Mouse (Mus musculus) ovary, adult 18-20 months (tissue): ENCODE measurements around the gene Wdr91.
A peak's percentile ranks its signal among the peaks of the same experiment; 100 is the strongest.

ENCODE experiments used
- DNase-seq: peaks from one replicate; pipeline ENCODE4 v3.0.0; 2022; ENCODE audit warnings: low spot score, mixed read lengths

Wdr91 gene

GRCm38 (mm10) chr6:34879101-34879740 lies 31.5 kb downstream of the Wdr91 start:
- DNase-seq, result no peak

- DNase-seq, result peak; percentile 88
Observed at GRCm38 (mm10) chr6:34877509-34878321, 33.0 kb downstream of the Wdr91 start, which contains the start of gene Cyren. TSS of gene Cyren (minus strand) at chr6:34878060.

- DNase-seq, result no peak
Observed at GRCm38 (mm10) chr6:34876835-34877156, 33.9 kb downstream of the Wdr91 start.

- DNase-seq, result no peak
Observed at GRCm38 (mm10) chr6:34875966-34876834, 34.5 kb downstream of the Wdr91 start.

- DNase-seq, result no peak
Observed at GRCm38 (mm10) chr6:34875268-34875761, 35.4 kb downstream of the Wdr91 start.

GRCm38 (mm10) chr6:34874101-34874921 lies 36.4 kb downstream of the Wdr91 start:
- peak; percentile 60 for DNase-seq

GRCm38 (mm10) chr6:34872871-34873270 lies 37.8 kb downstream of the Wdr91 start:
- no peak for DNase-seq

GRCm38 (mm10) chr6:34871929-34872328 lies 38.7 kb downstream of the Wdr91 start:
- no peak for DNase-seq

- no peak for DNase-seq
Observed at GRCm38 (mm10) chr6:34870724-34871123, 40.0 kb downstream of the Wdr91 start.

GRCm38 (mm10) chr6:34870136-34870535 lies 40.5 kb downstream of the Wdr91 start:
- no peak for DNase-seq

- DNase-seq, result no peak
Observed at GRCm38 (mm10) chr6:34869225-34869915, 41.3 kb downstream of the Wdr91 start.

GRCm38 (mm10) chr6:34868507-34869217 lies 42.0 kb downstream of the Wdr91 start:
- DNase-seq, result no peak

GRCm38 (mm10) chr6:34867995-34868350 lies 42.7 kb downstream of the Wdr91 start:
- no peak for DNase-seq

- no peak for DNase-seq
Observed at GRCm38 (mm10) chr6:34867301-34867994, 43.2 kb downstream of the Wdr91 start.

GRCm38 (mm10) chr6:34866786-34867185 lies 43.9 kb downstream of the Wdr91 start:
- DNase-seq, result no peak

- no peak for DNase-seq
Observed at GRCm38 (mm10) chr6:34865711-34866593, 44.7 kb downstream of the Wdr91 start.

- DNase-seq, result peak; percentile 54
Observed at GRCm38 (mm10) chr6:34865213-34865612, 45.5 kb downstream of the Wdr91 start.

- DNase-seq, result no peak
Observed at GRCm38 (mm10) chr6:34863786-34864514, 46.7 kb downstream of the Wdr91 start.
